Mouse (Mus musculus) limb, embryonic 12.5 days (tissue): Measurements from ENCODE around the gene Fgfr2. TPM values are rescaled to one million over a fixed set of nuclear protein-coding genes. Genes with fewer than 3 reads are reported as not detected.

Experiments used
- ATAC-seq: fragments of 200-750 bp; cut with Nextera tagmentation; 2 replicates; pipeline ENCODE4 v1.8.0; 2017; ENCODE audit warnings: low read depth, moderate TSS enrichment; ENCODE audit not compliant: insufficient number of reproducible peaks, insufficient read depth, low FRiP score, low TSS enrichment
- H3K27ac ChIP-seq: fragments of 300-500 bp; sonication (generic); 2 replicates; pipeline ENCODE4 v1.5.1; 2016; ENCODE audit warnings: mild to moderate bottlenecking, moderate library complexity
- H3K27me3 ChIP-seq: fragments of 300-500 bp; sonication (generic); 2 replicates; pipeline ENCODE4 v1.6.1; 2016; ENCODE audit warnings: mild to moderate bottlenecking, moderate library complexity
- H3K36me3 ChIP-seq: fragments of 300-500 bp; sonication (generic); 2 replicates; pipeline ENCODE4 v1.6.1; 2016; ENCODE audit warnings: mild to moderate bottlenecking, moderate library complexity
- H3K4me1 ChIP-seq: fragments of 300-500 bp; sonication (generic); replicated peaks from 2 replicates; pipeline ENCODE4 v1.6.1; 2016
- H3K4me2 ChIP-seq: fragments of 300-500 bp; sonication (generic); 2 replicates; pipeline ENCODE4 v1.6.1; 2016; ENCODE audit warnings: mild to moderate bottlenecking, moderate library complexity
- H3K4me3 ChIP-seq: fragments of 300-500 bp; sonication (generic); replicated peaks from 2 replicates; pipeline ENCODE4 v1.5.1; 2016; ENCODE audit warnings: mild to moderate bottlenecking
- H3K9ac ChIP-seq: fragments of 300-500 bp; sonication (generic); replicated peaks from 2 replicates; pipeline ENCODE4 v1.6.1; 2016; ENCODE audit warnings: mild to moderate bottlenecking, moderate library complexity
- H3K9me3 ChIP-seq: fragments of 300-500 bp; sonication (generic); 2 replicates; pipeline ENCODE4 v1.6.1; 2016; ENCODE audit warnings: mild to moderate bottlenecking, moderate library complexity
- WGBS: fragments of 180-500 bp; shearing (Covaris S2); methylation state at CpG from one replicate; pipeline ENCODE4 v1.1.7; 2016; 5-methylcytosine and 5-hydroxymethylcytosine counted together
- polyA plus RNA-seq: library from polyadenylated mRNA; unstranded; fragments of >200 nt; fragmentation: Nextera tagmentation; extraction: Ambion mirVana; gene quantifications from 2 replicates; pipeline ENCODE4 v1.2.1, GENCODE M21; 2016

Fgfr2 gene
- polyA plus RNA-seq, 1 experiment from 2014 or later, result 112 TPM

DNA sequence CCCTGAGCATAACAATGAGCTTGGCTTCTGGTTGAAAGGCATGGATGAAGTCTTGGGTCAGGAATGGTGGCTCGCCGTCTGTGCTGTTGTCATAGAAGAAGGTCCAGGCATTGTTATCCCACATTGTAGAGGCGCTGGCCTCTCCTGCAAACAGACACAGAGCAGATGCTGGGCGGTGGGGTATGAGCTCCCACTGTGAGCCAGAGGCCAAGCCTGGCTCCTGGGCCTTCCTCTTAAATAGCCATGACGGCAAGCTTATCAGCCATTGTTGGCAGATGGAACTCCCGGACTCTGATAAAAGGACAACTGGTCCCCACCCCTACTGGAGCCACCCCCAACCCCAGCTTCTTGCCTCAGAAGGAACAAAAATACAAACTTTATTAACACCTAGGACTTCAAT lies 860.5 kb downstream of the Fgfr2 start:
- Histone ChIP-seq H3K4me3 (no peak overlapping the region), H3K36me3 (peaks cover 51% of the 10 kb centered on the region), H3K27me3 (no peaks in the 10 kb centered on the region), H3K4me2 (no peak overlapping the region), H3K4me1 (0 out of 2 replicates have a peak, but pooled peaks cover 5% of the 10 kb centered on the region), H3K27ac (no peak overlapping the region), H3K9me3 (no peaks in the 10 kb centered on the region), H3K9ac (no peak overlapping the region)
- no peak for ATAC-seq
- WGBS, result 74% methylated on average over 6 of the region's 6 CpGs

GRCm38 (mm10) chr7:132261885-132262284 lies 861.3 kb downstream of the Fgfr2 start:
- Histone ChIP-seq H3K36me3 (peaks cover 51% of the 10 kb centered on the region), H3K27ac (no peak overlapping the region), H3K9me3 (no peaks in the 10 kb centered on the region), H3K27me3 (no peaks in the 10 kb centered on the region), H3K4me2 (no peak overlapping the region), H3K4me1 (0 out of 2 replicates have a peak, but pooled peaks cover 5% of the 10 kb centered on the region), H3K4me3 (no peak overlapping the region), H3K9ac (no peak overlapping the region)
- WGBS, result 71% methylated on average over 3 of the region's 3 CpGs
- no peak for ATAC-seq

GRCm38 (mm10) chr7:132260632-132261031 lies 862.5 kb downstream of the Fgfr2 start:
- Histone ChIP-seq H3K4me2 (no peak overlapping the region), H3K27ac (no peak overlapping the region), H3K36me3 (peaks cover 43% of the 10 kb centered on the region), H3K9ac (no peak overlapping the region), H3K9me3 (no peaks in the 10 kb centered on the region), H3K27me3 (no peaks in the 10 kb centered on the region), H3K4me1 (0 out of 2 replicates have a peak, but pooled peaks cover 5% of the 10 kb centered on the region), H3K4me3 (no peak overlapping the region)
- 75% methylated on average over 5 of the region's 5 CpGs for WGBS
- ATAC-seq, result no peak

DNA sequence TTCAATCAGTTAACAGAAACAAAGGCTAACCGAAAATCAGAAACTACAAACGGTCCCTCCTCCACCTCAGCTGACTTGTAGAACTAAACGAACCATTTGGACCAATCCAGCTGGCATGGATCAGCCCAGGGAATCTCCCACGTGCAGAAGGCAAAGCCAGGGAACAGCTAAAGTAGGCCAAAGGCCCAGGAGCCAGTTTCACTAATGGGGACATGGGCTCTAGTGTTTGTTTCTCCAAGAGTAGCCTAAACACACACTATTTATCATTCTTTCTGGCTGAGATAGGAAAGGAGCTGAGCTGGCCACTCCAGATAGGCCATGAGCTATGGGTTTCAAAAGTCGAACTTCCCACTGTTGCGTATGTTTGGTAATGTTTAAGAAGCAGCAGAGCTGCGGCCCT lies 864.3 kb downstream of the Fgfr2 start:
- H3K4me1 ChIP-seq, result 0 out of 2 replicates have a peak, but pooled peaks cover 5% of the 10 kb centered on the region
- peaks cover 31% of the 10 kb centered on the region; the same call in 1 of the 2 replicates for H3K36me3 ChIP-seq
- 46% methylated on average over 7 of the region's 7 CpGs for WGBS
- H3K27me3 ChIP-seq, result no peaks in the 10 kb centered on the region
- H3K9me3 ChIP-seq, result no peaks in the 10 kb centered on the region
- no peak overlapping the region for H3K4me2 ChIP-seq
- H3K4me3 ChIP-seq, result no peak overlapping the region
- no peak overlapping the region for H3K27ac ChIP-seq
- no peak overlapping the region for H3K9ac ChIP-seq
- no peak for ATAC-seq

GRCm38 (mm10) chr7:132258216-132258615 lies 864.9 kb downstream of the Fgfr2 start:
- no peaks in the 10 kb centered on the region; the same call in 1 of the 2 replicates for H3K27me3 ChIP-seq
- no peak overlapping the region for H3K4me3 ChIP-seq
- no peak overlapping the region for H3K9ac ChIP-seq
- H3K4me1 ChIP-seq, result 0 out of 2 replicates have a peak, but pooled peaks cover 5% of the 10 kb centered on the region
- no peaks in the 10 kb centered on the region for H3K9me3 ChIP-seq
- no peak overlapping the region for H3K27ac ChIP-seq
- no peak overlapping the region for H3K4me2 ChIP-seq
- ATAC-seq, result no peak
- peaks cover 28% of the 10 kb centered on the region; the same call in 1 of the 2 replicates for H3K36me3 ChIP-seq
- 60% methylated on average over 5 of the region's 5 CpGs for WGBS

DNA sequence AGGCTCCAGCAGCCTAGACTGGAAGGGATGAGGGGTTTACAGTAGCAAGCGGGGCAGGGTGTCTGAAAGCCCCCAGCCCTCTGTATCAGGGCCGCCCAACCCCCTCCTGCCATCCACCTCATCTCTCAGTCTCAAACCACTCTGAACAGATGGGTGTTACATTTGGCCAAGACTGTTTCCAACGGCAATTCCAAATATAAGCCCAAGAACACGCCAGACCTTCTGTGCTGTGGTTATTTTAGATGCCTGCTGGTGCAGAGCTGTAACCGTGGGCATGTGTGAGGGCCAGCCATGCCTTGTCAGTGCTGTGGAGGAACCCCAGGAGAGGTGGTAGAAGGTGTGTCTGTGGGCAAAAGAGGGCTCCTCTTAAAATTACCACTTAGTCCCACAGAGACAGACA lies 869.6 kb downstream of the Fgfr2 start:
- no peak overlapping the region for H3K4me3 ChIP-seq
- peaks cover 12% of the 10 kb centered on the region; the same call in 1 of the 2 replicates for H3K36me3 ChIP-seq
- no peaks in the 10 kb centered on the region; the same call in 1 of the 2 replicates for H3K27me3 ChIP-seq
- H3K27ac ChIP-seq, result peak overlapping the region; percentile 12; the same call in 1 of the 2 replicates
- peaks cover 18% of the 10 kb centered on the region for H3K4me1 ChIP-seq
- WGBS, result 85% methylated on average over 5 of the region's 5 CpGs
- no peak for ATAC-seq
- no peak overlapping the region for H3K4me2 ChIP-seq
- H3K9ac ChIP-seq, result no peak overlapping the region
- no peaks in the 10 kb centered on the region for H3K9me3 ChIP-seq

GRCm38 (mm10) chr7:132253078-132253477 lies 870.1 kb downstream of the Fgfr2 start:
- no peak overlapping the region for H3K4me2 ChIP-seq
- 91% methylated on average over 4 of the region's 4 CpGs for WGBS
- H3K27ac ChIP-seq, result no peak overlapping the region
- no peak overlapping the region for H3K4me3 ChIP-seq
- no peak for ATAC-seq
- H3K36me3 ChIP-seq, result peaks cover 12% of the 10 kb centered on the region; the same call in 1 of the 2 replicates
- H3K27me3 ChIP-seq, result no peaks in the 10 kb centered on the region; the same call in 1 of the 2 replicates
- peaks cover 22% of the 10 kb centered on the region for H3K4me1 ChIP-seq
- H3K9ac ChIP-seq, result no peak overlapping the region
- no peaks in the 10 kb centered on the region for H3K9me3 ChIP-seq

DNA sequence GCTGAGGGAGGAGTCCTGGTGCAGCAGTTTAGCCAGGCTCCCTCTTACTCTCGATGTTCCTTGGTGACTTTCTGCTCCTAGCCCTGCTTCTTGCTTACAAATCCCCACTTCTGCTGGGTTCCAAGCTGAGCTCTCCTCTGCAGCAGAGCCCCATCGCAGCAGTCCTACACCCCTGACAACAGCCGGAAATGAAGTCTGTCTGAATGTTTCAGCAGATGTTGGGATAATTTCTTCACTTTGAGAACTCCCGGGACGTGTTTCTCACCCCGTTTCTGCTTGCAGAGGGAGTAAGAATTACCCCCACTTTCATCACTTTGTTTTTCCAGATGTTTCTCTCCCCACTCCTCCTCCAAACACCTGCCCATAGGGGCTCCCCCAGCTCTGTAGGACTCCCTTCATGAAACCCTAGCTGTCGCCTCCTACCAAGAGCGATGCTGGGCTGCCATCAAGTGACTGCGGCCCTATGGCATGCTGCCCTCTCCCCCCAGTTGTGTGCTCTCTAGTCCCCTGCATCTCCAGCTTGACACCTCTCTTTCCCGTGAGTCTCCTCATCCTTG lies 873.5 kb downstream of the Fgfr2 start:
- 49% methylated on average over 10 of the region's 10 CpGs for WGBS
- Histone ChIP-seq H3K4me2 (no peak overlapping the region), H3K36me3 (peaks cover 24% of the 10 kb centered on the region), H3K27me3 (no peaks in the 10 kb centered on the region; the same call in 1 of the 2 replicates), H3K9me3 (no peaks in the 10 kb centered on the region), H3K4me1 (peaks cover 41% of the 10 kb centered on the region), H3K27ac (peak overlapping the region; percentile 56), H3K4me3 (no peak overlapping the region), H3K9ac (no peak overlapping the region)
- ATAC-seq, result peak; percentile 55; the same call in 1 of the 2 replicates

DNA sequence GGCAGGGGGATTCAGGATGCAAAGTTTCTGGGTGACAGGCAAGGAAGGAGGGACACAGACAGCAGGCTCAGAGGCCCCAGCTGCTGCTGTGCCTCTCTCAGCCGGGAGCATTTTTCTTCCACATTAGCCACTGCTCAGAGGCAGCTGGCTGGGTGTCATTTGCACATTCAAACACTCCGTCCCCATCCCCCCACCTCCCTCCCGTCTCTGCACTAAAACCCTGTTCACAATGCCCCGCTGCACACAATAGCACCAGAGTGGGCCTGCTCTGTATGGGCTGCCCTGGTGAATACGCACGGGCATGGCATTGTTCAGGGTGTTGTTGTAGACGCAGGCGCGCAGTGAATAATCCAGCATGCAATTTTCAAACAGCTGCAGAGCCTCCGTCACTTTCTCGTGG lies 875.6 kb downstream of the Fgfr2 start:
- peaks cover 41% of the 10 kb centered on the region for H3K4me1 ChIP-seq

GRCm38 (mm10) chr7:132247091-132247490 lies 876.1 kb downstream of the Fgfr2 start:
- WGBS, result 71% methylated on average over 5 of the region's 5 CpGs
- Histone ChIP-seq H3K4me2 (no peak overlapping the region), H3K27ac (peak overlapping the region; percentile 54), H3K27me3 (no peaks in the 10 kb centered on the region), H3K9ac (0 out of 2 replicates have a peak overlapping the region, but pooled peaks have one; percentile 0), H3K4me1 (peaks cover 41% of the 10 kb centered on the region), H3K36me3 (peaks cover 37% of the 10 kb centered on the region), H3K9me3 (no peaks in the 10 kb centered on the region), H3K4me3 (no peak overlapping the region)
- ATAC-seq, result no peak

More for the DNA sequence above, 875.6 kb downstream of the Fgfr2 start:
- peak; percentile 69 for ATAC-seq
- H3K27me3 ChIP-seq, result no peaks in the 10 kb centered on the region
- H3K27ac ChIP-seq, result peak overlapping the region; percentile 54
- no peaks in the 10 kb centered on the region for H3K9me3 ChIP-seq
- 17% methylated on average over 11 of the region's 11 CpGs for WGBS
- H3K36me3 ChIP-seq, result peaks cover 32% of the 10 kb centered on the region
- H3K4me2 ChIP-seq, result no peak overlapping the region
- 0 out of 2 replicates have a peak overlapping the region, but pooled peaks have one; percentile 0 for H3K9ac ChIP-seq
- no peak overlapping the region for H3K4me3 ChIP-seq

GRCm38 (mm10) chr7:132245730-132246129 lies 877.4 kb downstream of the Fgfr2 start:
- Histone ChIP-seq H3K36me3 (peaks cover 51% of the 10 kb centered on the region), H3K4me1 (peaks cover 41% of the 10 kb centered on the region), H3K4me3 (no peak overlapping the region), H3K27me3 (no peaks in the 10 kb centered on the region), H3K27ac (no peak overlapping the region), H3K9me3 (no peaks in the 10 kb centered on the region), H3K4me2 (no peak overlapping the region), H3K9ac (no peak overlapping the region)
- 89% methylated on average over 6 of the region's 6 CpGs for WGBS
- no peak for ATAC-seq
